Mouse (Mus musculus) ovary, postnatal 36 days (tissue): Measurements from ENCODE around the gene Psma4.

Experiments used
- DNase-seq: peaks from one replicate; pipeline ENCODE4 v3.0.0; 2022; ENCODE audit warnings: low spot score, mixed read lengths

The Psma4 gene

GRCm38 (mm10) chr9:54990362-54990761 is 39.8 kb downstream of the Psma4 start:
- no peak for DNase-seq

DNA sequence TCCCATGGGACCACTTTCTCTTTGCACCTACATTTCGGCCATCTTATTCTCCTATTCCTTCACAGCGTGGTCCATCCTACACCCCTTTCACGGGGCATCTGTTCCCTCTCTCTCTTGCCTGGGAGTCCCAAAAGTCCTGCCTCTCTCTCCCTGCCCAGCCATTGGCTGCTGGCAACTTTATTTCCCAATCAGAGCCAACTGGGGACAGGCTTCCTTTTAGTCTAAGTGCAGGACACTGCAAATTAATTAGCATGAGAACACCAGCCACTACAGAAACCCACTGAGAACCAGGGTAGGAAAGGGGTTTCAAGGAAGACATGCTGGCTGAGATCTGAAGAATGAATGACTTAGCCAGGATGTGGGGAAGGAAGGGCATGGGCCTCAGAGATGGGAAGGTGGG is 43.8 kb downstream of the Psma4 start:
- DNase-seq = no peak

DNA sequence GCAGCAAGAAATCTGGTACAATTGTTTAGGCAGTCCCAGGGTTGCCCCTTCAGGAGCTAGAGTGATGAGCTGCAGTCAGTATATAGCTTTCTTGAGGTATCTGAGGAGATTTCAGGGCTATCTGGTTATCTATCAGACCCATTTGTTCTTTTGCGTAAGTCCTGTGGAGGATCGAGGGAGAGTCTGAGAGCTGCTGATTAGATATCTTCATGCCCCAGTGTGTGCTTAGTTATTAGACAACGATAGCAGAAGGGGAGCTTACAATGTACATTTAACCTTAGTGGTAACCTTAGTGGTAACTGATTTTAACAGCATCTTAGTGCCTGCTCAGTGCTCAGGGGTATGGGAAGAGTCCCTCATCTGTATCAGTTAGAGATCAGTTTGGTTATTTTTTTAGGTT is 45.1 kb downstream of the Psma4 start:
- DNase-seq = no peak

GRCm38 (mm10) chr9:55003609-55004008 is 53.0 kb downstream of the Psma4 start:
- no peak for DNase-seq
